Mouse (Mus musculus) A20 (cell line): ENCODE data around the gene Utrn.

Source experiments
- DNase-seq: peaks from one replicate; pipeline ENCODE4 v3.0.0-alpha.2; 2011; ENCODE audit warnings: low read depth, low spot score

Gene Utrn

DNA sequence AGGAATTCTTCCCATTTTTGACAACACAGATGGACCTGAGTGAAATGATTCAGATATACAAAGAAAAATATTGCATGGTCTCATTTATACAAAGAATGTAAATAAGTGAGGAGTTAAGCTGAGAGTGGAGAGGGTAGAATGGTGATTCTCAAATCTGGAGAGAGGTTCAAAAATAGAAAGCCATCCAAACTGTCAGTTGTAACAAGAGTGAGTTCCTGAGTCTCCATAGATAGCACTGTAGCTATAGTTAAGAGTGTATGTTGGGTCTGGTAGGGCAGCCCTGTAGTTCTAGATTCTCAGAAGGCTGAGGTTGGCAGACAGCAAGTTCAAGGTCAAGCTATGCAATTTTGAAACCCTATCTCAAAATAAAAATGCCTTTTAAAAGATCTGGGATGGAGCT is 438.8 kb downstream of the Utrn start:
- DNase-seq: no peak

DNA sequence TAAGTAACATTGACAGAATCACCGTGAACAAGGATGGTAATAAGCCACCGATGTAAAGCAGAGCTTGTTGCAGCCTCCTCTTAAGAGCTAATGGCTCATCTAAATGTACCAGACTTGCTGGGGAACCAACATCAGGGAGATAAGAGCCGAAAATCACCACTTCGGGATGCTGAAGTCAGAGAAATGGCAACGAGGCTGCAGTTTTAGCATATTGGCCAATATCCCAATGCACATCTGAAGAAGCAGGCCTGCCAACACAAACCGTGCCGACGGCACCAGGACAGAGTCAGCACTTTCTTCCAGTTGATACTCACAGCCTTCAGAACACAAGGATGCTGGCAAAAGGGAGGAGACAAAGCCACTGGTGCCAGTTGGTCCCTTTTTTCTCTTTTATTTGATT is 442.3 kb downstream of the Utrn start:
- DNase-seq: no peak

DNA sequence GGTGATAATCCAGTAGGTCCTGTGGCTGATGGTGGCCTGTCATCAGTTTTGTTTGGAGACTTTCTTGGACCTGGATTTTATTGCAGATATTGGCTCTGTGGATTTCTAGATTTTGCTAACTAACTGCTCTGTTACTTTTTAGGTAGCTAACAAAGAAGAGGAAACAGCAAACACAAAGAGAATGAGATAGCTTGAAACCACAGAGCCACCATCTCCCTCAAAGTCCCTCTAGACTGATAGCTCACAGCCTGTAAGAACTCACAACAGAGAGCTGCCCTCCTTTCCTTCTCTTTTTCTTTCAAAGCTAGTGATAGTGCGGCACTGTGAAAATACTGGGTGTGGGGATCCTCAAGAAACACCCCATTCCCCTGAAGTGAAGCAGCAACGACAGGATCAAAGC is 444.2 kb downstream of the Utrn start:
- DNase-seq: no peak

DNA sequence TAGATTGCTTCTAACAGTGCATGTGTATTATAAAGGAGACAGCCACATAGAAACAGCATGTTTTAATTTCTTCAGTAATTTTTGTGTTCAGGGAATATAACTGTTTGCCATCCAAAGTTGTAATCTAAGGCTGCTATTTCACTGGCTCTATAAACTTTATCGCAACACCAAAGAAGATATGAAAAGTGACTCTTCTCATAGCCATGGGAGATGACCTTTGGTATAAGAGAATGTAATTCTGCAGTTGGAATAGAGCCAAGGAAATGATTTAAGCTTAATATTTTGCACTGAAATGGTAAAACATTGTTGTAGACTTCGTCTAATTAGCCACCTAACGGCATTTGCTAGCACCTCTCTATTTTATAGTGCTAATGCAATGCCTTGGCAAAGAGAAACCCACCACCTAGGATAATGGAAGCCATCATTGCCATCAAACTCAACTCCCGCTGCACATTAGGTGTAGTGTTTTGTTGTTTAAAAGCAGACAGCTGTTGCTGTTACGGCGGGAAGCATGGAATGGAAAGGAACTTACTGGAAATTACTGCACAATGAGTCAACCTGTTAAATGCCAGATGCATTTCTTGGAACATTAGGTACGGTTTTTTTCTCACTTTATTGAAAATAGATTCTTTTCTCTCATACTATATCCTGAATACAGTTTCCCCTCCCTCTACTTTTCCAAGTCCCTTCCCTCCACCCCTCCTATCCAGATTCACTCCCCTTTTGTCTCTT is 445.0 kb downstream of the Utrn start:
- no peak for DNase-seq

DNA sequence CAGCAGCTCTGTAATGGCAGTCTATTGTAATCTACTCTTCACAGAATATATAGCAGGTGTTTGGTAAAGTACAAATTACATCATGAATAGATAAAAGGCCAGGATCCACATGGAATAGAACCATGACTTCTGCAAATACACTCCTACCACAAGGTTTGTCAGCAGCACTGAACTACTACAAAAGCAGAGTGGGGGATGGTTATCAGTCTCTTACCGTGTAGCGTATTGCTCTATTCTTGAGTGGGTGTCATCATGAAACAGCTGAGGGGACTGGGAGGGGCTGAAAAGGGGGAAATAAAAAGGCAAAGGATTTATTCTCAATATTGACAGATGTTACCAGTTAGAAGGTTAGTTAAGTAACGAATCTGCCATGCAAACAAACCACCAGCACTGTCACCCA is 454.2 kb downstream of the Utrn start:
- DNase-seq: no peak

DNA sequence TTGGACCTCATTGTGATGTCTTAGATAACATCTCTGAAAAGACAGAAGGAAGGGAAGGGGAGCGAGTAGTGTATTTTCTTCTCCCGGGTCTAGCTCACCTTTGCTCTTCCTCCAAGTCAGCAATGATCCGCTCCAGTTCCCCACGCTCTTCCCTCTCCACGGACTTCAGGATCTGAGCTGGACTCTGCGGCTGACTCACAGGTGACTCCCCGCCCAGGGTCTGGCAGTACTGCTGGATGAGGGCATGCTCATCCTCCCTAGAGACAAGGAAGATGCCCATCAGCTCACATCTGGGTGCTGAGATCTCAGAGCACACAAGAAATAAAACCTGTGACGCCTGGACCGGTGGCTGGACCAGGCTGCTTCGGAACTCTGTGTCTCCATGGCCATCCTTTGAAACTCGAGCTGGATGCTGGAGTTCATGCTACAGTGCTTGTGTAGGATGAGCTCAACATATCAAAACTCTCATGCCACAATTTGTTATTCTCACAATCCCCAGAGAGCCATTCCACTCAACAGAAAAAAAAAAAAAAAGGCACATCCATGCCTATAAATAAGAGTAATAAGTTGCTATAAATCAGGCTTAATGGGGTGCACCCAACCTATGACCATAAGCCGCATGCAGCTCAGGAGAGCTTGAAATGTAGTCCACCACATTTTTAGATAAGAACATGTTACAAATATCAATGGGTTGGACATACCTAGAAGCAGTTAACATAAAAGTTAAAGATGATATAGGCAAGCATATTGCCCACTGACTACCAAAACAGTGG is 462.6 kb downstream of the Utrn start:
- no peak for DNase-seq

DNA sequence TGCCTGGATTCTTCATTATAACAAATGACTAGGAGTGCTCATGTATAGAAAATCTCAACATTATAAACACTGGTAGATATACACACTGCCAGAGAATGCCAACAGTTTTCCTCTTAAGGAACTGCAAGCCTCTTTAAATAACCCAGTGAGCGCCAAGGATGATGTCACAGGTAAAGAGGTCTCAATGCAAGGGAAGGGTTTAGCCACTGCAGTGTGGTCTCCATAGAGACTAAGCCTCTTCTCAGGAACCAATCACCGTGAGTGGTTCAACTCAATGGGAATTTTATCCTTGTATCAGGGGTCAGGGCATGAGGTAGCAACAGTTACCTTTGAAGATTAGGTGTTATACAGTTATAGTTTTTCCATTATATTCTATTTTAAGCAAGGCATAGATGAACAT is 469.7 kb downstream of the Utrn start:
- no peak for DNase-seq

DNA sequence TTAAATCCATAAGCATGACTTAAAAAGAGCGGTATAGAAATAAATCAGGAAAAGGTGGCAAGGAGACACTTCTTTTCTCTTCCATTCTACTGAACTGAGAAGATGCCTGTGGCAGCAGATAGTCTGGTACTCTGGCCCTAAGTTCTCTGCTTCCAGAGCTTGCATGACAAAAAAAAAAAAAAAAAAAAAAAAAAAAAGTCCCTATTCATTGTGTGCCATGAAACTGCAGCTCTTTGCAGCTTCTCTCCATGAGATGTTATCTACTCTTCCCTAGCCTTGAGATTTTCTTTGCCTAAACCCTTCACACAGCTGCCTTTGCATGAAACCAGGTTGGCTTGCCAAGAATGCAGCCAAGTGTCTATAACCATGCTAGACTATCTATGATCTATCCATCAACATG is 489.0 kb downstream of the Utrn start:
- DNase-seq: no peak

DNA sequence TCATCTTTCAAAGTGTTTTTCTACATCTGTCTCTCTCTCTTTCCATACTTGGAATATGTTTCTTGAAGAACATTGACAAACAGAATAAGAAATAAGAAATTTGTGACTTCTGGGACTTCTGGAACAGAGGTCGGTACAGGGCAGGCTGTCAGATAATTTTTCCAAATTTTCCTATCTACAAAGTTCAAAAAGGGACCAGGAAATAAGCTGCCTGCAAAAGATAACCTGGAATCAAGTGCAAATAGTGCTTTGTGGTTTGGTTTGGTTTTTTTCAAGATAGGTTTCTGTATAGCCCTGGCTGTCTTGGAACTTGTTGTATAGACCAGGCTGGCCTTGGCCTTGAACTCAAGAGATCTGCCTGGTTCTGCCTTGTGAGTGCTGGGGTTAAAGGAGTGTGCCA is 490.0 kb downstream of the Utrn start:
- DNase-seq: no peak

DNA sequence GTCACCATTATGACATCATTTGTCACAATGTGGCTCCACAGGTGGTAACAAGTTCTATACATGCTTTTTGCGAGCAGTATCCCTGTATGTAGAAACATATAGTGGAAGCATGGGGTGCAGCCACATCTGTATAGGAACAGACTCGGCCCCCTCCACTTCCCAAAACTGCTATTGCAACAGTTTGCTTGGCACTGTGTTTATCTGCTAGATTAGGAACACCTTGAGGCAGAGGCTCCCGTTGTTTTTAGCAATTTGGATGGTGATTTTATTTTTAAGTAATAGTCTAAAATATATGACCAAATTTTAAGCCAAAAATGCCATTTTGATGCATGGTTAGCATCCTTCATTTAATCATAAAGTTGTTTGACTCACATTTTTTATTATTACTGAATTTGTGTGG is 491.4 kb downstream of the Utrn start:
- DNase-seq: no peak

DNA sequence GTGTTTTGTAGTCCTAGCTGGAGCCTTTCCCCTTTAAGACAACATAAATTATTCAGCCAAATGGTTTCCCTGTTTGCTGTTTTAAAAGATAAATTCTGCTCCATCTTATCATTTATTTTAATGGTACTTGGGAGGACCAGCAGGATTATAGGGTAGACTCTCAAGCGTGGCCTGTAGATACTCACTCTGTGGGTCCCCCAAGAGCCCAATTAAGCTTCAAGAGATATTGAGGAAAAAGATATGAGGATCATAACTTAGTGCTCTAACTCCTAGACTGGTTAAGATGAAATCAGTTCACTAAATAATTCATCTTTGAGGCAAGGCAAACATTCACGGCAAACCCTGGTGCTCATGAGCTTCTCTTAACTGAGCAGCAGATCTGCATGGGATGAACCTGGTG is 493.1 kb downstream of the Utrn start:
- no peak for DNase-seq

DNA sequence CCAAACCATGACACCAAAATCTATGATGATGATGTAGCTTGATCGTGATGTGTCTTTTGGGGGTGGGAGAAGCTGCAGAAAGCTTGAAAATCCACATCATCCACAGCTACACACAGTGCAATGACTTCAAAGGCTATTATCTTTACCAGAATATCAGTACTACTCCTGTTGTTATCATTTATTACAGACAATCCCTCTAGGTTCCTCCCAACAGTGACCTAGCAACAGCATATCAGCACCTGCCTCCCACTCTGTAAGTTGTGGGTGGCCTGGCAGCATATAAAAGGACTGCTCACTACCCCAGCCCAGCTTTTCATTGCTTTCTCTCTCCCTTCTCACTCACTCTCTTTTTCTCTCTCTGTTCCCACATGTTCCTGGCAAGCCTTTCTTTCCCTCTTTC is 494.4 kb downstream of the Utrn start:
- no peak for DNase-seq

DNA sequence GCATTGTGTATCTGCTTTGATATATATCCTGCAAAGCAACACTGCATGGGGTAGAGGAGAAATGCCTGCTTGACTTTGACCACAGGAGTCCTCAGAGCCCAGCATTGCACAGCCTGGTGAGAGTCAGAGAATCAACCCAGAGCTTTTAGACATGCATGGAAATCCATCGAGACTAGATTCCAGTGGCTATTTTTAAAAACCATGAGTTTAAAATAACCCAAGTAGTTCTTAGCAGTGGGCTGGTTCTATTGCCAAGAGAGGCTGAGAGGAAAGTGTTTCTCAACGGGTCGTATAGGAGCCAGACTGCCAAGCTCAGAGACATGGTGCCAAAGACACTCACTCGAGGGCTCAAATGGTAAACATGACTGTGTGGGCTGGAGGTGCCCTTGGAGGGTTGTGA is 514.6 kb downstream of the Utrn start:
- DNase-seq: no peak

DNA sequence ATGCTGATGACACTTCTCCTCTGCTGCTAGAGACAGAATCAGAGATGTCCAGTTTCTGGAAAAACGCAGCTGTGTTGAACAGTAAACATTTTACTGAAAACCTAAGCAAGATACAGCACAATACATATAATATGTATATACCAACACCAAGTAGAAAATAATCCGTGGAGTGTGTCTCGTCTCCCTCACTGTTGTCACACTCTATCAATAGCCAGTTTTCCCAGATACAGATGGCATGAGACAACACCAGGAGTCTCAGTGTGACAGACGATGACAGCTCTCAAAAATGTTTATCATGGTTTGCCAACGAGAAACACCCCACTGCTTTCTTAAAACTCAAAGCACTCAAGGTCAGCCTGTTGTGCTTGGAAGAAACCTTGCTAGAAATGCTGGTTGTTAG is 515.1 kb downstream of the Utrn start:
- DNase-seq: no peak

DNA sequence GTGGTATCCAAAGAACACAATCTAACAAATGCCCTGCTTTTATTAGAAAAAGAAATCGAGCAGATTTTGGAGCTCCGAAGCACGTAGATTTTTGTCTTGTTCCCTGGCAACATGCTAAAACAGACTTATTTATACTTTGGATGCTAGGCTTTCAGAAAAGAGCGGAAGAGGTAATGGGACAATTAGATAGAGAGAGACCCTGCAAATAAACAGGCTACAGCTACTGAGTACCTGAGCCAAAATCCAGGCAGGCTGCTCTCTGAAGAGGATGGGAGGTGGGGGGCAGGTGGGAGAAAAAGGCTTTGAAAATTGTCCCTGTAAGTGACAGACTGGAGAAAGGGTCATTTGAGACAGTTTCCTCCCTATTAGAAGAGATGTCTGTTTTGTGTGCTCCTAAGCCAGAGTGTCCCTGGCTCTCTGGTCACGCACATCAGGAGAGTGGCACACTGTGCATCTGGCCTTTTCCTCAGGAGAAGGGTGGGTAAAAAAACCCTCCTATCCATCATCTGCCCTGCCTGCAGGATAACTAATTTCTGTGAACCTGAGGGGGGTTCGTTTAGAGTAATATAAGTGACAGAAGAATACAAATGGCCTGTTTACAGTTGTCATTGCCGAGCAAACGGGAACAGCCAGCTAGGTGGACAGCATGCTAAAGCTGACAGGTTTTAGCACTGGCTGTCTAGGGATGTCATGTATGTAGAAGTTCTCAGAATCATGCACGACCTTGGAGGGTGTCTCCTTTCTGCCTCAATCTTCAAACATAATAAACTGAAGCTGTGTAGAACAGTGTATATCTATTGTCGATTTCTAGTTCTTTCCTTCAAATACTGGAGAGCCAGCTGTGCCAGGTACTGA is 529.2 kb downstream of the Utrn start:
- DNase-seq: no peak

DNA sequence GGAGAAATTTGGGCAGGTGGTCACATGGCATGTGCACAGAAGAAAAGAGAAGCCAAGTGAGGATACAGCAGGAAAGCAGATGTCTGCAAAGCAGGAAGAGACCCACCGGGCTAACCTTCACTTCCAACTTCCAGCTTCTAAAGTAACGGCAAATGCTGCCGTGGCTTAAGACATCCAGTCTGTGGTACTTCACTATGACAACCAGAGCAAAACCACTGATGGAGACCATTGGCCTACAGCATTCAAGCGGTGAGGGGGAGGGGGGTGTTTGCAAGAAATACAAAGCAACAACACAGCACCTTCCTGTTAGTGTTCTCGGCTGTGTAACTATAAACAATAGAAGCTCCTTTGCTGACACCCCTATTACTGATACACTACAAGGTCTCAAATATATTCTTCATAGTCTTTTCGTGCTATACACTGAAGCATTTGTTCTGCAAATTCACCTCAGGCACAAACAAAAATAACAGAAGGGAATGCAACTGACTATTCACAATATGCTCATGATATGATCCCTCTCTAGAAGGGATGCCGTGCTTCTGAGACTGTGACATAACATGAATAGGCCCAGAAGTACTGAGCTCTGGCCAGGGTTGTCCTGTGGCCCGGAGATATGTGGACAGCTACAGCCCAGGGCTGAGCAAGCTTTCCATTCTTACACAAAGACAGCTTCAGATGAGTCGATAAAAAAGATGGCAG is 530.0 kb downstream of the Utrn start:
- no peak for DNase-seq
